28 mouse cellular contexts compared by ENCODE assay signal in the genomic region with DNA sequence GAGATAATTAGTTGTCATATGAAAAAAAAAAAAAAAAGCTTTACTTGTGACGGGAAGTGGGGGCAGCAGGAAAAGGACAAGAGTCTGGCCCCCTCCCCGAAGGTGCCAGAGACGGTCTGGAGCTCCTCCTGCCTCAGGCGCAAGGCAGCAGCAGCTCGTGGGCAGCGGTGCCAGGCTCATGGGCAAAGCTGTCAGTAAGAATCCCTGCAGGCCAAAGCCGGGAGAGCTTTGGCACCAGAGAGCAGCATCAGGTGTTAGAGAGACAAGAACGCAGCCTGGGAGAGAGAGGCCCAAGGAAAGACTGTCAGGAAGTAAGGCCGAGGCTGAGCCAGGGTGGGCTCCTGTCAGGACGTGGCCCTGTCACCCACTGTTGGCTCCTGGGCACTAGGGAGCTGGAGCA. TPM values are rescaled to one million over a fixed set of nuclear protein-coding genes. Genes with fewer than 3 reads are reported as not detected.
A peak's percentile ranks its signal among the peaks of the same experiment; 100 is the strongest.
DNase-seq lines count a peak whose midpoint lies in the region; ATAC-seq and TF ChIP-seq lines count a peak whose summit lies in the region.
"Had no signal": no experiment of that assay in that cellular context is flagged by ENCODE, and none has a peak within 500 bp of the region (broad histone marks: within the 10 kb centered on the region; RNA-seq: fewer than 3 reads in every experiment).

No protein-coding gene starts in this region.

- H3K9ac ChIP-seq in forebrain, postnatal 0 days: no peak overlapping the region
- H3K9ac ChIP-seq in forebrain, embryonic 16.5 days (replicated peaks; ENCODE audit: low read depth, low read length): no peak overlapping the region
- H3K9ac ChIP-seq: embryonic facial prominence, embryonic 15.5 days; forebrain, embryonic 12.5 days; heart, embryonic 15.5 days; hindbrain, embryonic 12.5 days; limb, embryonic 15.5 days; liver, embryonic 13.5 days; neural tube, embryonic 12.5 days had no signal

- no peak for TF ChIP-seq CTCF in forebrain, postnatal 0 days (IDR thresholded peaks at IDR 0.05; ENCODE audit: low read depth)
- no peak; the same call in 1 of the 2 replicates for TF ChIP-seq CTCF in layer of hippocampus, adult 2 months (conservative IDR thresholded peaks at IDR 0.05)

- DNase-seq in forebrain, postnatal 0 days: no peak
- no peak for DNase-seq in layer of hippocampus, adult 2 months (ENCODE audit: low spot score in 2 of 2)
- no peak for DNase-seq in layer of hippocampus, postnatal 25 days (ENCODE audit: extremely low spot score in 1 of 2, low spot score in 1 of 2)
- DNase-seq in retina, postnatal 1 day: peak; percentile 26
- DNase-seq in retina, embryonic 14.5 days (ENCODE audit: low spot score): no peak
- DNase-seq: cerebellum, adult 8-10 months; gastrocnemius, postnatal 14 days; heart, postnatal 36 days; kidney, adult 18-20 months; layer of hippocampus, adult 9-11 months; liver, embryonic 13.5 days; lung, adult 18-20 months; thymus, postnatal 14 days had no signal

- H3K36me3 ChIP-seq in forebrain, postnatal 0 days (ENCODE audit: insufficient read depth): peaks cover 27% of the 10 kb centered on the region; the same call in 1 of the 2 replicates
- peaks cover 6% of the 10 kb centered on the region for H3K36me3 ChIP-seq in forebrain, embryonic 16.5 days (ENCODE audit: control insufficient read depth, insufficient read depth)

- no peaks in the 10 kb centered on the region for H3K9me3 ChIP-seq in forebrain, postnatal 0 days (ENCODE audit: low read length)
- no peaks in the 10 kb centered on the region for H3K9me3 ChIP-seq in forebrain, embryonic 16.5 days (ENCODE audit: control insufficient read depth, low read length)
- H3K9me3 ChIP-seq: embryonic facial prominence, embryonic 10.5 days; embryonic facial prominence, embryonic 15.5 days; forebrain, embryonic 12.5 days; heart, embryonic 10.5 days; heart, embryonic 15.5 days; hindbrain, embryonic 12.5 days; limb, embryonic 10.5 days; limb, embryonic 15.5 days; liver, embryonic 13.5 days; neural tube, embryonic 12.5 days had no signal

- WGBS in forebrain, postnatal 0 days: 80% methylated on average over 10 of the region's 10 CpGs
- 78% methylated on average over 10 of the region's 10 CpGs for WGBS in forebrain, embryonic 16.5 days

- no peak overlapping the region for H3K27ac ChIP-seq in forebrain, postnatal 0 days (ENCODE audit: low read depth, low read length)
- H3K27ac ChIP-seq in forebrain, embryonic 16.5 days (ENCODE audit: low read length): no peak overlapping the region
- peak overlapping the region; percentile 65 for H3K27ac ChIP-seq in layer of hippocampus, adult 2 months
- H3K27ac ChIP-seq: embryonic facial prominence, embryonic 10.5 days; embryonic facial prominence, embryonic 15.5 days; forebrain, embryonic 12.5 days; hindbrain, embryonic 12.5 days; limb, embryonic 10.5 days; limb, embryonic 15.5 days; liver, embryonic 13.5 days; neural tube, embryonic 12.5 days had no signal

- no peaks in the 10 kb centered on the region for H3K27me3 ChIP-seq in forebrain, postnatal 0 days (ENCODE audit: insufficient read depth, low read length)
- H3K27me3 ChIP-seq in forebrain, embryonic 16.5 days (replicated peaks; ENCODE audit: control insufficient read depth, insufficient read depth, low read length): no peaks in the 10 kb centered on the region
- H3K27me3 ChIP-seq: embryonic facial prominence, embryonic 15.5 days; forebrain, embryonic 12.5 days; heart, embryonic 15.5 days; hindbrain, embryonic 12.5 days; limb, embryonic 15.5 days; liver, embryonic 13.5 days; neural tube, embryonic 12.5 days had no signal

- no peaks in the 10 kb centered on the region for H3K4me1 ChIP-seq in forebrain, postnatal 0 days (ENCODE audit: insufficient read depth)
- H3K4me1 ChIP-seq in forebrain, embryonic 16.5 days (replicated peaks; ENCODE audit: control insufficient read depth, insufficient read depth, low read length): no peaks in the 10 kb centered on the region
- H3K4me1 ChIP-seq: embryonic facial prominence, embryonic 15.5 days; limb, embryonic 15.5 days had no signal

- 0 out of 2 replicates have a peak, but pooled peaks have one; percentile 12 for ATAC-seq in forebrain, postnatal 0 days
- no peak for ATAC-seq in forebrain, embryonic 16.5 days
- no peak for ATAC-seq in megakaryocyte-erythroid progenitor cell, adult 5-6 weeks (replicated peaks; ENCODE audit: low FRiP score, low TSS enrichment, poor library complexity, severe bottlenecking)
- ATAC-seq: CD4-positive, CD25-positive, alpha-beta regulatory T cell, adult 4 months; lung, postnatal 0 days had no signal

- no peak overlapping the region for H3K4me3 ChIP-seq in forebrain, postnatal 0 days (ENCODE audit: low read depth, low read length)
- H3K4me3 ChIP-seq in forebrain, embryonic 16.5 days (replicated peaks; ENCODE audit: low read length): no peak overlapping the region
- H3K4me3 ChIP-seq in layer of hippocampus, adult 2 months: no peak overlapping the region
- H3K4me3 ChIP-seq: embryonic facial prominence, embryonic 10.5 days; embryonic facial prominence, embryonic 15.5 days; forebrain, embryonic 12.5 days; heart, embryonic 10.5 days; heart, embryonic 15.5 days; hindbrain, embryonic 12.5 days; limb, embryonic 10.5 days; limb, embryonic 15.5 days; liver, embryonic 13.5 days; megakaryocyte, embryonic 14.5 days; myocyte; neural tube, embryonic 12.5 days had no signal

- H3K4me2 ChIP-seq in forebrain, postnatal 0 days (ENCODE audit: low read depth): no peak overlapping the region
- no peak overlapping the region for H3K4me2 ChIP-seq in forebrain, embryonic 16.5 days (ENCODE audit: low read length)
- H3K4me2 ChIP-seq: embryonic facial prominence, embryonic 15.5 days; forebrain, embryonic 12.5 days; heart, embryonic 15.5 days; hindbrain, embryonic 12.5 days; limb, embryonic 15.5 days; liver, embryonic 13.5 days; neural tube, embryonic 12.5 days had no signal

RNA-seq across cellular contexts. Expression of a gene that starts 22.5 kb away (rescaled TPM):
- total RNA-seq in forebrain, postnatal 0 days (2014; rRNA removed): 70.5 and 78.2 TPM in 2 replicates
- polyA plus RNA-seq in forebrain, postnatal 0 days (2015; fragmentation: Nextera tagmentation; extraction: Ambion mirVana): 31.8 and 43.6 TPM in 2 replicates
- 30.1 and 32.9 TPM in 2 replicates for polyA plus RNA-seq in forebrain, embryonic 16.5 days (2015; fragmentation: Nextera tagmentation; extraction: Ambion mirVana)
- 100 to 1,000 TPM; 303 to 323 TPM for total RNA-seq in layer of hippocampus, adult 2 months (2021)
- total RNA-seq in layer of hippocampus, postnatal 25 days (2021): 100 to 1,000 TPM; 266 to 309 TPM
- total RNA-seq in megakaryocyte-erythroid progenitor cell, adult 5-6 weeks (2014; fragmentation: Nextera tagmentation): 5.5 and 6.1 TPM in 2 replicates
- total RNA-seq in megakaryocyte-erythroid progenitor cell, adult 5-6 weeks (2017): 5.3 and 12.6 TPM in 2 replicates
